Comparison of ENCODE assay signal across 8 mouse cellular contexts in genomic region chr11:74619201-74619955, GRCm38 (mm10). TPM values are rescaled to one million over a fixed set of nuclear protein-coding genes. Genes with fewer than 3 reads are reported as not detected.
DNase-seq lines count a peak whose midpoint lies in the region; ATAC-seq lines count a peak whose summit lies in the region.

Ccdc92b (plus strand) TSS chr11:74619605.

- under 1% methylated on average over 51 of the region's 63 CpGs for WGBS in heart, embryonic 12.5 days
- 1% methylated on average over 45 of the region's 63 CpGs for WGBS in kidney, embryonic 16.5 days
- WGBS in liver, embryonic 13.5 days (ENCODE audit: insufficient replicate concordance), result 2% methylated on average over 58 of the region's 63 CpGs
- 2% methylated on average over 51 of the region's 63 CpGs for WGBS in stomach, embryonic 16.5 days

- DNase-seq in CD4-positive helper T cell, adult 2 months (ENCODE audit: low read depth, low spot score), result peak; percentile 68
- DNase-seq in brain, embryonic 18.5 days (ENCODE audit: low read depth, low spot score), result peak; percentile 12
- peak; percentile 83 for DNase-seq in liver, embryonic 13.5 days
- peak; percentile 91 for DNase-seq in neural tube, embryonic 10.5 days (ENCODE audit: extremely low spot score, low spot score)

- peak within 1 kb of the TSS; percentile 47 for H3K4me3 ChIP-seq in heart, embryonic 12.5 days
- peak within 1 kb of the TSS; percentile 33 for H3K4me3 ChIP-seq in kidney, embryonic 16.5 days (ENCODE audit: low read length)
- H3K4me3 ChIP-seq in liver, embryonic 13.5 days (replicated peaks), result peak within 1 kb of the TSS; percentile 87
- peak within 1 kb of the TSS; percentile 34 for H3K4me3 ChIP-seq in stomach, embryonic 16.5 days (replicated peaks; ENCODE audit: low read length)

- peak within 1 kb of the TSS; percentile 50; the same call in 1 of the 2 replicates for H3K9ac ChIP-seq in heart, embryonic 12.5 days
- H3K9ac ChIP-seq in kidney, embryonic 16.5 days (replicated peaks; ENCODE audit: low read length), result no peak within 1 kb of the TSS
- peak within 1 kb of the TSS; percentile 92 for H3K9ac ChIP-seq in liver, embryonic 13.5 days
- H3K9ac ChIP-seq in stomach, embryonic 16.5 days (ENCODE audit: low read length), result no peak within 1 kb of the TSS

- H3K36me3 ChIP-seq in heart, embryonic 12.5 days, result no peaks in the 10 kb centered on the region
- H3K36me3 ChIP-seq in kidney, embryonic 16.5 days (ENCODE audit: insufficient read depth, low read length), result no peaks in the 10 kb centered on the region
- H3K36me3 ChIP-seq in liver, embryonic 13.5 days, result peaks cover 16% of the 10 kb centered on the region
- H3K36me3 ChIP-seq in stomach, embryonic 16.5 days (ENCODE audit: control insufficient read depth, insufficient read depth, low read length), result no peaks in the 10 kb centered on the region

- H3K27ac ChIP-seq in heart, embryonic 12.5 days (ENCODE audit: poor library complexity, severe bottlenecking), result 0 out of 2 replicates have a peak within 1 kb of the TSS, but pooled peaks have one; percentile 8
- H3K27ac ChIP-seq in kidney, embryonic 16.5 days (ENCODE audit: low read length), result no peak within 1 kb of the TSS
- H3K27ac ChIP-seq in liver, embryonic 13.5 days, result peak within 1 kb of the TSS; percentile 95
- H3K27ac ChIP-seq in stomach, embryonic 16.5 days (ENCODE audit: low read length), result no peak within 1 kb of the TSS

- H3K4me2 ChIP-seq in heart, embryonic 12.5 days, result peak within 1 kb of the TSS; percentile 70
- H3K4me2 ChIP-seq in kidney, embryonic 16.5 days (replicated peaks; ENCODE audit: low read depth, low read length), result peak within 1 kb of the TSS; percentile 51
- peak within 1 kb of the TSS; percentile 88 for H3K4me2 ChIP-seq in liver, embryonic 13.5 days
- peak within 1 kb of the TSS; percentile 45 for H3K4me2 ChIP-seq in stomach, embryonic 16.5 days (ENCODE audit: low read depth, low read length)

- ATAC-seq in erythroid progenitor cell, adult 5-6 weeks (replicated peaks; ENCODE audit: low FRiP score, poor library complexity, severe bottlenecking), result peak; percentile 64
- ATAC-seq in heart, embryonic 12.5 days (ENCODE audit: insufficient number of reproducible peaks, low FRiP score), result peak; percentile 85
- peak; percentile 91 for ATAC-seq in kidney, embryonic 16.5 days (ENCODE audit: low FRiP score, low TSS enrichment)
- ATAC-seq in liver, embryonic 13.5 days (ENCODE audit: low read depth), result peak; percentile 63
- ATAC-seq in stomach, embryonic 16.5 days (ENCODE audit: insufficient read depth, low FRiP score), result peak; percentile 87

- no peaks in the 10 kb centered on the region for H3K9me3 ChIP-seq in heart, embryonic 12.5 days (replicated peaks)
- no peaks in the 10 kb centered on the region for H3K9me3 ChIP-seq in kidney, embryonic 16.5 days (ENCODE audit: low read length)
- H3K9me3 ChIP-seq in liver, embryonic 13.5 days (replicated peaks), result no peaks in the 10 kb centered on the region
- H3K9me3 ChIP-seq in stomach, embryonic 16.5 days (replicated peaks; ENCODE audit: control insufficient read depth, low read length), result no peaks in the 10 kb centered on the region

- peaks cover 15% of the 10 kb centered on the region for H3K4me1 ChIP-seq in heart, embryonic 12.5 days (replicated peaks)
- H3K4me1 ChIP-seq in kidney, embryonic 16.5 days (ENCODE audit: insufficient read depth, low read length), result peaks cover 5% of the 10 kb centered on the region; the same call in 1 of the 2 replicates
- peaks cover 58% of the 10 kb centered on the region for H3K4me1 ChIP-seq in liver, embryonic 13.5 days (replicated peaks)
- H3K4me1 ChIP-seq in stomach, embryonic 16.5 days (ENCODE audit: control insufficient read depth, insufficient read depth, low read length), result no peaks in the 10 kb centered on the region

- H3K27me3 ChIP-seq in heart, embryonic 12.5 days (replicated peaks), result peaks cover 66% of the 10 kb centered on the region
- H3K27me3 ChIP-seq in kidney, embryonic 16.5 days (ENCODE audit: insufficient read depth, low read length), result peaks cover 39% of the 10 kb centered on the region
- H3K27me3 ChIP-seq in liver, embryonic 13.5 days, result peaks cover 61% of the 10 kb centered on the region
- H3K27me3 ChIP-seq in stomach, embryonic 16.5 days (ENCODE audit: control insufficient read depth, insufficient read depth, low read length), result peaks cover 20% of the 10 kb centered on the region

RNA-seq across cellular contexts. Expression of gene Ccdc92b, which starts in this region (rescaled TPM):
- 11.9 and 21.0 TPM in 2 replicates for total RNA-seq in erythroid progenitor cell, adult 5-6 weeks (2015; ENCODE audit: low replicate concordance)
- total RNA-seq in erythroid progenitor cell, adult 5-6 weeks (2017; ENCODE audit: low replicate concordance), result 9.5 and 14.0 TPM in 2 replicates
- 3.5 and 4.0 TPM in 2 replicates for polyA plus RNA-seq in heart, embryonic 12.5 days (2016; fragmentation: Nextera tagmentation; extraction: Ambion mirVana)
- 0.17 TPM in 2 replicates for polyA plus RNA-seq in kidney, embryonic 16.5 days (2015; fragmentation: Nextera tagmentation; extraction: Ambion mirVana)
- polyA plus RNA-seq in liver, embryonic 13.5 days (2015; fragmentation: Nextera tagmentation; extraction: Ambion mirVana), result 7.6 and 8.3 TPM in 2 replicates
- 0.37 and 0.41 TPM in 2 replicates for polyA plus RNA-seq in stomach, embryonic 16.5 days (2015; fragmentation: Nextera tagmentation; extraction: Ambion mirVana)

Comparison
In these comparisons a context has a peak if more than half of its experiments do, and no peak if none do; other contexts are left out.
1. Peak in ATAC-seq, H3K4me3 ChIP-seq and H3K4me2 ChIP-seq in kidney, embryonic 16.5 days; RNA of the gene not detected or under 1 TPM.
2. Peak in ATAC-seq, H3K4me3 ChIP-seq and H3K4me2 ChIP-seq in stomach, embryonic 16.5 days; RNA of the gene not detected or under 1 TPM.
3. DNase-seq: peak in every context shown above with its lines; median percentile 91 in neural tube, embryonic 10.5 days; 83 in liver, embryonic 13.5 days; 68 in CD4-positive helper T cell, adult 2 months; 12 in brain, embryonic 18.5 days.
4. H3K27ac ChIP-seq: peak in heart, embryonic 12.5 days (single experiment) and liver, embryonic 13.5 days (single experiment); none in kidney, embryonic 16.5 days (single experiment) and stomach, embryonic 16.5 days (single experiment).
5. H3K4me3 ChIP-seq: peak in every context shown above with its lines; median percentile 87 in liver, embryonic 13.5 days; 47 in heart, embryonic 12.5 days; 34 in stomach, embryonic 16.5 days; 33 in kidney, embryonic 16.5 days.
6. H3K9ac ChIP-seq: peak in heart, embryonic 12.5 days (single experiment) and liver, embryonic 13.5 days (single experiment); none in kidney, embryonic 16.5 days (single experiment) and stomach, embryonic 16.5 days (single experiment).
7. Peak in every context shown above with its lines, with median percentiles within 50 percentile points of each other: ATAC-seq and H3K4me2 ChIP-seq.